Mouse (Mus musculus) layer of hippocampus, adult 2 months (tissue): ENCODE measurements around the gene Stox2. TPM values are rescaled to one million over a fixed set of nuclear protein-coding genes. Genes with fewer than 3 reads are reported as not detected.

ENCODE experiments used
- DNase-seq, 2 experiments: peaks; one replicate each; pipeline ENCODE4 v3.0.0; 2022; ENCODE audit warnings: low spot score in 2 of 2
- H3K27ac ChIP-seq: fragments of 200-600 bp; 2 replicates; pipeline ENCODE4 v1.8.1; 2022
- H3K4me3 ChIP-seq: fragments of 200-600 bp; 2 replicates; pipeline ENCODE4 v1.8.1; 2022; ENCODE audit warnings: mild to moderate bottlenecking
- CTCF ChIP-seq: fragments of 200-600 bp; conservative IDR thresholded peaks from 2 replicates; pipeline ENCODE4 v1.8.1; 2022; ENCODE audit warnings: antibody characterized with exemption, mild to moderate bottlenecking, moderate library complexity
- total RNA-seq, 2 experiments: library from RNA; stranded (reverse); gene quantifications; 2 replicates each; pipeline ENCODE4 v1.2.3; 2021

The Stox2 gene
- total RNA-seq, 2 experiments from 2014 or later = 85.3 to 86.3 TPM

DNA sequence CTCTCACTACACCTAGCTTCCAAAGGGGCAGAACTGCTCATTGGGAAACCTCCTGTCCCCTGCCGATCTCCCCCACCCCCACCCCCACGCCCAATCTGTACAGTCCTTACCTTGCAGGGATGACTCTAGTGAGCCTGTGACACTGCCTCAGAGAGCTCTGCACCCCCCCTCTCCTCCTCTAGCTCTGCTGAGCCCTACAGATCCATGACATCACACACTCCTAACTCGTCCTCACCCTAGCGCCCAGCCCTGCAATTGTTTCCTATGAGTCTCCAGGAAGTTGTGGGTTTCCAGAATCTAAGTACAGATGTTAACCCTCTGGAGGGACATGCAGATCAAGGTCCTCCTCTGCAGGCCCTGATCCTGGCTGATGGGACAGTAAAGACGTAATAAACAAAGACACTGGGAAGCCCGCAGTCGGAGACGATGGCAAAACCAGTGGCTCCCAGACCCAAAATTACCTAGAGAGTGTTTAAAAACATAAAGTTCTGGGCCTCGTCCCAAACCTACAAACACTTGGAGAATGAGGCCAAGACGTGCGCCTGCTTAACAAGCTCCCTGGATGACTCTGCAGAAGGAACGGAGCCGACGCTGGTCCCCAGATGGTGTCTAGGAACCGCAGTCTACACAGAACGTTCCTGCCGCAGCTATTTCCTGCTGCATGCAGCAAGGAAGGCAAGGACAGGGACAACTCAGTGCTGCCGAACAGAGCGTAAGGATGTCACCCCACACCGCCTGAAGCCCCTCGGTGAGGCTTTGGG, 177.9 kb downstream of the Stox2 start:
- Histone ChIP-seq H3K27ac (peak overlapping the region; percentile 76), H3K4me3 (peak overlapping the region; percentile 8; the same call in 1 of the 2 replicates)
- TF ChIP-seq CTCF = no peak
- peak; percentile 63 to 67 for DNase-seq

DNA sequence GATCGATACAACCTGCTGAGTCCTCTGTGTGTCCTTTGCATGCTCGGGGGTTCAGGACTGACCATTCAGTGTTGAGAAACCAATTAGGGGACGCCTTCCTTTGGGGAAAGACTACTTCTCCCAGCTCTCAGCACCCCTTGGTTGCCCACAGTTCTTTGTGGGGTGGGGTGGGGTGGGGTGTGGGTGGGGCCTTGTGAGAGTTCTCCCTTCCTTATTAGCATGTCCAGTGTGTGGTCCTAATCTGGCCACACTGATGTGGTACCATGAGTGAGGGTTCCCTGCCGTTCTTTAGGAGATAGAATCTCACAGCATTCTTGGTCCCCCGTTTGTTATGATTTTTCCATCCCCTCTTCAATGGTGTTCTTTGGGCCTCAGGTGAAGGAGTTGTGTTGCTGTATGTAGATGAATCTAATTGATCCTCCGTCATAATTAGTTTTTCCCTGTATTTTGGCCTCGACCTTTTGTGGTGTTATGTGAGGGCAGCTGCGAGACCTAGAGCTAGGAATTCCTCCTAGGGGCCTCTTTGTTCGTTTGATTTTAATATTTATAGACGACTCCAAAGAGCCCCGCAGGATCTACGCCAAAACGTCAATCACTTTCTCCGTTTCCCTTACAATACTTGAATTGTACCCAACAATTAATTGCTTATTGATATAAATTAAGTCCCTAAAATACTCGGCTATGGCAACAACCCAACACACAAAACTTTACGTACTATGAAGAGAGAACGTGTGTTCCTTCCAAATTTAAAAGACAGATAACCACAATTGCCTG, 182.9 kb downstream of the Stox2 start:
- no peak for DNase-seq
- H3K27ac ChIP-seq = no peak overlapping the region
- no peak for TF ChIP-seq CTCF

DNA sequence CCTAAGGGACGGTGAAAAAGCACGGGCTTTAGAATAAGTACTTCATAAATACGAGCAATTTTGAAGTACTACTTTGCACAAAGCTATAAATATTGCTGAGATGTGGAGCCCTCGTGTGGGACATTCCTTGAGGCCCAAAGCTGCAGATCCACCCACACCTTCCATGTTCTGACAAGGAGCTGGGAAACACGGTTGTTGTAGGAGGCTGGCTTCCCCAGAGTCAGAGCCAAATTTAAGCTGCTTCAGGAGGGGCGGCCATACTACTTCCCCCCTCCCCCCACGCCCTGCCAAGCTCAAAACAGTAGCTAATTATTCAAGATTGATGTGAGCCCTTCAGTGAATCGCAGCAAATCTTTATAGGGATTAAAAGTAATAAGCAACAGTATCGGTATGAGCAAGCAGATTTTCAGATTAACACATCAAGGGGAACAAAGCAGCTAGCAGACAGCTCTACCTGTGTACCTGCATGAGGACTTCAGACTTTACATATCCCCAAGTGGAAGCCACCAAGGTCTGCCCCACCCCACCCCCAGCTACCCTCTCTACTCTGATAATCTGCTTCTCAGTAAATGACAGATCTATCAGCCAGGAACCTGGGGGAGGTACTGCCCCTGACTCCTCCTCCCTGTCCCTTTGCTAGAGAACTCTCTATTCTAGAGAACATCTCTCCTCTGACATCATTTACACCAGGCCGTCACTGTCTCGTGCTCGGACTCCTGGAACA, 185.2 kb downstream of the Stox2 start:
- TF ChIP-seq CTCF = peak; percentile 21; the same call in 1 of the 2 replicates
- peak in 1 of 2 experiments; percentile 40 for DNase-seq
- H3K27ac ChIP-seq = peak overlapping the region; percentile 39; the same call in 1 of the 2 replicates
- H3K4me3 ChIP-seq = no peak overlapping the region

More for the DNA sequence above, 182.9 kb downstream of the Stox2 start:
- H3K4me3 ChIP-seq = no peak overlapping the region

DNA sequence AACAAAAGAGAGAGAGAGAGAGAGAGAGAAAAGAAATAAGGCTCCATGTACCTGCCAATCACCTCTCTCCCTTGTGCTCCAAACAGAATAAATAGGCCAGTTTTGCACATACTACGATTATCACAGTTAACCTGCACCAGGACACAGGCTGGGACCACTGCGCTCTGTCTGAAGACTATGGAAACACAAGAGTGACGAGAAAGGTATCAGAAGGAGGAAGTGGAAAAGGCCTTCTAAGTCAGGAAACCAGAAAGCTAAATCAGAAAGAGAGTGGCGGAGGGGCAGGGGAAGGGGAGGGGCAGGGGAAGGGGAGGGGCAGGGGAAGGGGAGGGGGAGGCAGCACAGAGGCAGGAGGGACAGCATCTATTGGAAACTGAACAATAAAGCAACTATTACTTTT, 195.3 kb downstream of the Stox2 start:
- TF ChIP-seq CTCF = no peak
- DNase-seq = no peak
- Histone ChIP-seq H3K27ac (no peak overlapping the region), H3K4me3 (no peak overlapping the region)

DNA sequence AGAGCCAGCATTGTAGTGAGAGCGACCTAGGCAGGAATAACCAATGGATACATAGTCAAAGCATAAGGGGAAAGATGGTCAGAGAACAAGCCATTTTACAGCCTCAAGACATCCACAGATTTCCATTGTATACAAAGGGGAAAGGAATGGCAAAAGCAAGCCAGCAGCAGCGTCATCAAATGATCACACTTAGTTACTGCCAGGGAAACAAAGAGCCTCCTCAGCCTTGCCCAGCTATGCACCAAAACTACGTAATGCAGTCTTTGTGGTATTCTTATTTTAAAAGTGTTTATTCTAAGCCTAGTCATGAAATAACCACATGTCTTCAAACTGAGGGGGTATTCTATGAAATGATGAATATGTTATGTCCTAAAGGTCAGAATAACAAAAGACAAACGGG, 201.0 kb downstream of the Stox2 start:
- DNase-seq = no peak
- TF ChIP-seq CTCF = no peak
- H3K4me3 ChIP-seq = no peak overlapping the region
- peak overlapping the region; percentile 88 for H3K27ac ChIP-seq

DNA sequence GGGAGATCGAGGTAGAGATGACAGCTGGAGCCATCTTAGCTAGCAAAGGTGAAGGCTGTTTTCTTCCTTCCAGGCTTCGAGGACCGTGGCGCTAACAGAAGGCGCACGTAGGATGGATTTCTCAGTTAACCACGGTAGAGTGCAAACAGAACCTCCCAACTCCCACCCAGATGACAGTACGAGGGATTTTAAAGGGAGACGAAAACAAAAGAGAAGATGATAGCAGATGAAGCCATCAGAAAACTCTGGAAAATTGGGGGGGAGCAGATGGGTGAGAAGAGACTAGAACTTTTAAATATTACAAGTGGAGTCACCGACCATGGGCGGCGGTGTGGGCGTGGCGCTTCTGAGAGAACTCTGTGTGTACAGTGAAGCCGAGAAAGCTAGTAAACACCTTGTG, 202.0 kb downstream of the Stox2 start:
- peak overlapping the region; percentile 51 for H3K4me3 ChIP-seq
- no peak for TF ChIP-seq CTCF
- peak; percentile 46 to 75 for DNase-seq

DNA sequence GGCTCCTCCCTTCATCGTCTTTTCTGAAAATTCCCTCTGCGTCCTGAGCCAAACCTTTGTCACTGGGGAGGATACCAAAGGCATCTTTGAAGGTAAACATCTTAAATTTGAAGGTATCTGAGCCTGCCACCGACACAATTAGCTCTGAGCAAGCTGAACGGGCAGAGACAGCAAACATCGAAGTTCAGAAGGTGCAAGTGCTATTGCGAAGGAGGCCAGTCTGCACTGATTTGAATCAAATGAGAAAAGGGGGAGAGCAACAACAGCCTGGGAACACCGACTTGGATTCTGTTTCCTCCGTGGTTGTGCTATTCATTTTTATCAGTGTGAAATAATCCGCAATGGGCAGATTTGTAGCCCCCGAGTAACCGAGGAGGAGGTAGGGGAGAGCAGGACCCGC, 202.5 kb downstream of the Stox2 start:
- no peak for DNase-seq
- peak overlapping the region; percentile 51 for H3K4me3 ChIP-seq
- no peak for TF ChIP-seq CTCF
- H3K27ac ChIP-seq = peak overlapping the region; percentile 88

More for the DNA sequence above, 202.0 kb downstream of the Stox2 start:
- peak overlapping the region; percentile 88 for H3K27ac ChIP-seq

DNA sequence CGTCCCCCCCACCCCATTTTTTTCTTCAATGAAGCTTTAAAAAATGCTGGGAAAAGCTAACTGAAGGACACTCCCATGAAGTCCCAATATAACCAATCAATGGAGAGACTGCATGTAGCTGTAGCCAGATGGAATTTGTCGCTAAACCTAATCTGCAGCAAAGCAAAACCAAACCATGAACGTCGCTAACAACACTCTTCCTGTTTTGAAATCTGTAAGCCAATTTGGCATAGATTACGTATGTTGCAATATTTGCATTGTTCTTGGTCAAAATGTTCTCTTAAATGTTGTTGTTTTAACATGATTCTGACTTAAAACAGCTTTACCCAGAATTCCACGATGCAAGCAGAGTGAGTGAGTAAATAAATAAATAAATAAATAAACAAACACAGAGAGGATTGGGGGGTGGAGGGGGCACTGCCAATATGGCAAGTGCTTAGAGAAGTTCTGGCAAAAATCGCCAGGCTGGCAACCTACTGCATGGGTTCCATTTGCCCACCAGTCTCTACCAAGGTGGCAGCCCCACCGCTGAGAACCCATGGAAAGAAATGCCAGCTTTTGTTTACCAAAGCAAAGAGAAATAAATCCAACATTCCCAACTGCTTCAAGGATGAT, 203.0 kb downstream of the Stox2 start:
- peak overlapping the region; percentile 51 for H3K4me3 ChIP-seq
- peak overlapping the region; percentile 88 for H3K27ac ChIP-seq
- TF ChIP-seq CTCF = no peak
- peak; percentile 41 to 49 for DNase-seq

DNA sequence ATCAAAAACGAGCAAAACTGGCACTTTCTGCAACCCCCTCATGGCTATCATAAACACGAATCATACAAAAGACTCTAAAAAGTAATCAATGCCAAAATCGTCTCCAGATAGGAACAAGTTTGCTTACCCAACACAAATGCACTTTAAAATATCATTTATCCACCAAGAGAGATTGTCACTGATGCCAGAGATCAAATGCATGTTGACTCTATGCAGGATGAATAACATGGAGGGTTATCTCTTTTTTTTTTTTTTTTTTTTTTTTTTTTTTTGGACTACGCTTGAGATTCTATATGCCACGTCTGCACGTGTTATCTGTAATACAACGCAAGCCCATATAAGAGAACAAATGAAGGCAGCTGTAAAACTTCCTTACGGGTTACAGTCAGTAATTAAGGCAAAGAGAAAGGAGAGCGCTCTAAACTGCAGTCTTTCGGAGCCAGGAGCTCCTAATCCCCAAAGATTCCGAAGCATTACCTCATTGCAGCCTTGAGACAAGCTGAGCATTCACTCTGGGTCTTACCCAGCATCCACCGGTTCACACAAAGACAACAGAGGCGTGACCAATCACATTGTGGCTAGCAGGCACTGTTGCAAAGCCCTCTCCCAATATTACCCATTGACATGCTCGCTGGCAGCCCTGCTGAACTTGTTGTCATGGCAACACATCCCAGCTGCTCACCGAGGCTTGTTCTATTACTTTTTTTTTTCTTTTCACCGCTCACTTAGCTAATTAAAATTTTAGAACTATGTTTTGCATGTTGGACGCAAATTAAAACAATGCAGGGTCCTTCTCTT, 203.8 kb downstream of the Stox2 start:
- peak overlapping the region; percentile 51 for H3K4me3 ChIP-seq
- H3K27ac ChIP-seq = peak overlapping the region; percentile 88
- DNase-seq = peak; percentile 83 to 90
- no peak for TF ChIP-seq CTCF

DNA sequence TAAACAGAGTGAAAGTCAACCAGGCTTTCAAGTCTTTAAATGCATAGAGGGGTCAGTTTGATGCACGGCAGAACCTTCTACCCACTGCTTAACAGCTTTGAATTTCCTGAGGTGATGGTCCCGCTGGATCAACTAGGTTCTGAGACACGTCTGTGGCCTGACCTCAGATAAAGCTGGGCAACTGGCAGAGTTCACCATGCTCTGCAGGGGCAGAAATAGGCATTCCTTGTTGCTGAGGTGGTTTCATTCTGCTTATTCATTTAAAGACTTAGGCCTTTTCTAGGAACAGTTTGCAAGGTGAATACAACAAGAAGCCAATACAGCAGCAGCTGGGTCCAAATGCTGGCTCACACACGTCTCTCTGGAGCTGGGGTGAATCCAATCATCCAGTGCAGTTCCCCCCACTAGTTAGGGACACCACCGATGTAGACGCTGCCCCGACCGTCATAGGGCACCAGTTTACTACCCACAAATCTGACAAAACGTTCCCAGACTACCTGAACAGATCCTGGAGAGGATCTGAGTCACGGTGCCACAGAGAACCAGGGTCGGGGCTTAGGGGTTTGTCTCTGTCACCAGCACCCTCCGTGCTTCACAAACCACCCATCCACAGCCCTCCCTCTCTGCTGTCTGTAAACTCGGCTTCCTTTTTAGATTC, 204.6 kb downstream of the Stox2 start:
- H3K4me3 ChIP-seq = peak overlapping the region; percentile 51
- DNase-seq = no peak
- peak overlapping the region; percentile 88 for H3K27ac ChIP-seq
- no peak for TF ChIP-seq CTCF

DNA sequence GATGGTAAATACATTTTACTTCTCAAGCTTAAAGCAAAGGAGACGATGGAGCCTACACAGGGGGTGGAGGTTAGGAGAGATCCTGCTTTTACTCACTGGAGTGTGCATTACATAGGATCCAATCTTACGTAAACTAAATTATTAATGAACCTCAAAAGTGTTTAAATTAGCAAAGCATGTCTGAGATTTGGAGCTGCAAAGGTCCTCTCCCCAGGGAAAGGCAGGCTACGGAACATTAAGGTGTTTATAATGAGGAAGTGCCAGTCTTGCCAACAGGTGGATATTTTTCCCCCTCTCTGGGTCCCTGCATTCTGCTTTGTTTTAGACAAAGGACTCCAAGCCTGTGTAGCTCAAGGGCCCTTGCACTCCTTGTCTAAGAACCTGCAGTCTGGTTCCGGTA, 205.3 kb downstream of the Stox2 start:
- no peak for DNase-seq
- TF ChIP-seq CTCF = no peak
- Histone ChIP-seq H3K4me3 (no peak overlapping the region), H3K27ac (peak overlapping the region; percentile 88)
